Mouse (Mus musculus): ENCODE results near the gene Hoxa3.

The Hoxa3 gene

GRCm38 (mm10) chr6:52246403-52246803 lies 33.3 kb upstream of the Hoxa3 start:
- DNase-seq: no peak

- no peak for DNase-seq
Observed at GRCm38 (mm10) chr6:52245757-52246142, 32.6 kb upstream of the Hoxa3 start, which contains the start of gene Hoxa11. Gene Hoxa11, minus strand, starts transcription at chr6:52245810.

GRCm38 (mm10) chr6:52245040-52245756 lies 32.1 kb upstream of the Hoxa3 start:
- no peak for DNase-seq

GRCm38 (mm10) chr6:52244471-52245039 lies 31.4 kb upstream of the Hoxa3 start:
- no peak for DNase-seq

GRCm38 (mm10) chr6:52243681-52244121 lies 30.6 kb upstream of the Hoxa3 start:
- no peak for DNase-seq

- DNase-seq: no peak
Observed at GRCm38 (mm10) chr6:52242801-52243332, 29.7 kb upstream of the Hoxa3 start.

GRCm38 (mm10) chr6:52241001-52241621 lies 28.0 kb upstream of the Hoxa3 start:
- no peak for DNase-seq

- no peak for DNase-seq
Observed at GRCm38 (mm10) chr6:52240389-52241000, 27.4 kb upstream of the Hoxa3 start, which contains the start of gene Hoxa10. Gene Hoxa10, minus strand, starts transcription at chr6:52240854.

- DNase-seq: no peak
Observed at GRCm38 (mm10) chr6:52239625-52240388, 26.7 kb upstream of the Hoxa3 start.

GRCm38 (mm10) chr6:52238976-52239375 lies 25.8 kb upstream of the Hoxa3 start:
- DNase-seq: no peak

- no peak for DNase-seq
Observed at GRCm38 (mm10) chr6:52238155-52238545, 25.0 kb upstream of the Hoxa3 start.

- DNase-seq: no peak
Observed at GRCm38 (mm10) chr6:52237346-52238154, 24.4 kb upstream of the Hoxa3 start.

- DNase-seq: no peak
Observed at GRCm38 (mm10) chr6:52236806-52237205, 23.7 kb upstream of the Hoxa3 start.

GRCm38 (mm10) chr6:52235866-52236265 lies 22.7 kb upstream of the Hoxa3 start:
- no peak for DNase-seq

GRCm38 (mm10) chr6:52235267-52235666 lies 22.1 kb upstream of the Hoxa3 start:
- DNase-seq: no peak

GRCm38 (mm10) chr6:52234428-52235140 lies 21.4 kb upstream of the Hoxa3 start:
- no peak for DNase-seq

GRCm38 (mm10) chr6:52233546-52234427 lies 20.7 kb upstream of the Hoxa3 start:
- DNase-seq: no peak

GRCm38 (mm10) chr6:52232984-52233545 lies 19.9 kb upstream of the Hoxa3 start:
- no peak for DNase-seq

- DNase-seq: no peak
Observed at GRCm38 (mm10) chr6:52232568-52232965, 19.4 kb upstream of the Hoxa3 start.
